Mouse (Mus musculus) T-cell, adult 66 days (primary cell): Measurements from ENCODE around the gene Ero1l. TPM values are rescaled to one million over a fixed set of nuclear protein-coding genes. Genes with fewer than 3 reads are reported as not detected.

ENCODE experiments used
- total RNA-seq, 2 experiments: library from RNA; stranded (reverse); gene quantifications; 3 replicates in 1 of 2; 4 replicates in 1 of 2; pipeline ENCODE4 v1.2.4; 2023

Gene Ero1l
- 10 to 100 TPM; 21.7 to 30.2 TPM for total RNA-seq

GRCm38 (mm10) chr14:45318426-45319236 lies at the start of gene Ero1l:
Gene Ero1l, minus strand, starts transcription at chr14:45318771.

GRCm38 (mm10) chr14:45350931-45351859 lies 32.6 kb upstream of the Ero1l start, which contains the start of gene Styx:
Gene Styx, plus strand, starts transcription at chr14:45351093.

GRCm38 (mm10) chr14:45329589-45330181 lies 11.1 kb upstream of the Ero1l start, which contains the start of gene Psmc6:
Gene Psmc6, plus strand, starts transcription at chr14:45329788.

Other genes with a start within 250 kb of the Ero1l start
- 10 to 100 TPM in 1 of 2 experiments, 1 to 10 TPM in 1; 6.0 to 13.5 TPM for gene Gpr137c, start 99.1 kb downstream of the Ero1l start, total RNA-seq
- 10 to 100 TPM; 23.0 to 32.7 TPM for gene Txndc16, start 98.4 kb downstream of the Ero1l start, total RNA-seq
- gene Psmc6, start 11.0 kb upstream of the Ero1l start, total RNA-seq, result 100 to 1,000 TPM; 119 to 120 TPM
- gene Styx, start 32.3 kb upstream of the Ero1l start, total RNA-seq, result 10 to 100 TPM; 31.5 to 38.8 TPM
- 10 to 100 TPM; 18.5 to 22.6 TPM for gene Gnpnat1, start 86.1 kb upstream of the Ero1l start, total RNA-seq
- gene Fermt2, start 211.3 kb upstream of the Ero1l start, total RNA-seq, result not detected